Mouse (Mus musculus): ENCODE measurements around the gene Serf2. TPM values are rescaled to one million over a fixed set of nuclear protein-coding genes. Genes with fewer than 3 reads are reported as not detected.
A peak's percentile ranks its signal among the peaks of the same experiment; 100 is the strongest.
"Not testable (repeated sequence)": the region's sequence is repeated elsewhere in the genome, so short reads cannot be mapped to it uniquely, and the experiment has no call there.

Serf2 gene
- polyA plus RNA-seq, 1 experiment from 2014 or later = 388 TPM

- H3K4me3 ChIP-seq (replicated peaks) = peak overlapping the region; percentile 98
- peak overlapping the region; percentile 91 for H3K4me2 ChIP-seq (replicated peaks)
- H3K27me3 ChIP-seq = no peaks in the 10 kb centered on the region
- H3K36me3 ChIP-seq = peaks cover 19% of the 10 kb centered on the region
- under 1% methylated on average over 54 of the region's 54 CpGs for WGBS
- peak overlapping the region; percentile 96 for H3K27ac ChIP-seq
- H3K4me1 ChIP-seq (replicated peaks) = peaks cover 27% of the 10 kb centered on the region
- peak; percentile 83 for ATAC-seq
- peak overlapping the region; percentile 97 for H3K9ac ChIP-seq (replicated peaks)
- H3K9me3 ChIP-seq = no peaks in the 10 kb centered on the region
Measured at GRCm38 (mm10) chr2:121449545-121450011, 583 bp downstream of the Serf2 start.

DNA sequence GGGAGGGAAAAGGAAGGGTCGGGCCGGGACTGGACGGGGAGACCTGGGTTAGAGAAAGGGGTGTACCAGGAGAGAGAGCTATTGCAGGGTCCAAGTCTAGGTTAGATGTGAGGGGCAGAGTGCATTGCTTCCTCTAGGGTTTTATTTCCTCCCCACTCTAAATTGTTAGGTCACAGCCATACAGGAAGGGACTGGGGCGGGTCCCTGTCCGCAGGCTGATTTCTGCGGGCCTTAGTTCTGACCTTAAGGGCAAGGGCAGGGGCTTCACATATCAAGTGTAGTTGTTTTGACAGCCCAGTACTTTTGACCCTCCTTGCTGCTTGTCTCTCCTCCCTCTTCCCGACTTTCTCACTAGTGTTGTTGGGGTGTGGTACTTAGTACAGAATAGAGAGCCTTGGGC lies 1.1 kb downstream of the Serf2 start:
- Histone ChIP-seq H3K4me2 (replicated peaks) (peak overlapping the region; percentile 91), H3K27me3 (no peaks in the 10 kb centered on the region), H3K36me3 (peaks cover 19% of the 10 kb centered on the region), H3K27ac (peak overlapping the region; percentile 96), H3K4me1 (replicated peaks) (peaks cover 27% of the 10 kb centered on the region), H3K9ac (replicated peaks) (peak overlapping the region; percentile 97), H3K4me3 (replicated peaks) (peak overlapping the region; percentile 98), H3K9me3 (no peaks in the 10 kb centered on the region)
- ATAC-seq = peak; percentile 12; the same call in 1 of the 2 replicates
- 4% methylated on average over 7 of the region's 7 CpGs for WGBS

GRCm38 (mm10) chr2:121452361-121452760 lies 3.4 kb downstream of the Serf2 start:
- peaks cover 19% of the 10 kb centered on the region for H3K36me3 ChIP-seq
- WGBS = 80% methylated on average over 4 of the region's 4 CpGs
- H3K27ac ChIP-seq = no peak overlapping the region
- no peak overlapping the region for H3K9ac ChIP-seq (replicated peaks)
- no peak for ATAC-seq
- no peaks in the 10 kb centered on the region for H3K9me3 ChIP-seq
- H3K4me3 ChIP-seq (replicated peaks) = no peak overlapping the region
- H3K27me3 ChIP-seq = no peaks in the 10 kb centered on the region
- H3K4me2 ChIP-seq (replicated peaks) = no peak overlapping the region
- H3K4me1 ChIP-seq (replicated peaks) = peaks cover 35% of the 10 kb centered on the region

DNA sequence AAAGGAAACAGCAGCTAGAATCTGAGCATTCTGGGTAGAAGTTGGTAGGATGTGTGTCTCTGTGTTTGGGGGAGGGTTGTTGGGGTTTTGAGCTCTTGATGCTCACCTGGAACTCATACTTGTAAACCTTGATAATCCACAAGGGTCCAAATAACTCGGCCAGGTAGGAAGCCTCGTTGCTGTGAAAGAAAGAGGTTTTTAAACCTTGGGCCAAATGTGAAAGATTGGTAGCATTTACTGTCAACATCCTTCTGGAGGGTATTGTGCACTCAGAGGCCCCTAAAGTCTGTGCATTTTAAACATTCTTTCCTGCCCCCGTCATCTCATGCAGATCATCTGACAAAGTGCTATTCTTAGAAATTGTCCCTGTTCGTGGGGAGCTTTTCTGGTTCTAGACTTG lies 4.0 kb downstream of the Serf2 start, which contains the start of gene Hypk:
Gene Hypk (plus strand): TSS at position 301 of the 400 bp plus-strand sequence.
- Histone ChIP-seq H3K9me3 (no peaks in the 10 kb centered on the region), H3K27ac (no peak within 1 kb of the TSS), H3K27me3 (no peaks in the 10 kb centered on the region), H3K9ac (replicated peaks) (no peak within 1 kb of the TSS), H3K4me2 (replicated peaks) (no peak within 1 kb of the TSS), H3K4me1 (replicated peaks) (peaks cover 40% of the 10 kb centered on the region), H3K36me3 (peaks cover 19% of the 10 kb centered on the region), H3K4me3 (replicated peaks) (no peak within 1 kb of the TSS)
- WGBS = 87% methylated on average over 4 of the region's 4 CpGs
- no peak for ATAC-seq

- no peak overlapping the region for H3K9ac ChIP-seq (replicated peaks)
- peaks cover 38% of the 10 kb centered on the region for H3K4me1 ChIP-seq (replicated peaks)
- H3K9me3 ChIP-seq = no peaks in the 10 kb centered on the region
- H3K36me3 ChIP-seq = peaks cover 26% of the 10 kb centered on the region
- ATAC-seq = no peak
- H3K27ac ChIP-seq = no peak overlapping the region
- H3K4me2 ChIP-seq (replicated peaks) = no peak overlapping the region
- WGBS = 89% methylated on average over 6 of the region's 6 CpGs
- no peak overlapping the region for H3K4me3 ChIP-seq (replicated peaks)
- no peaks in the 10 kb centered on the region for H3K27me3 ChIP-seq
Measured at GRCm38 (mm10) chr2:121453917-121454316, 4.9 kb downstream of the Serf2 start.

GRCm38 (mm10) chr2:121455534-121455933 lies 6.5 kb downstream of the Serf2 start:
- H3K4me1 ChIP-seq (replicated peaks) = peaks cover 32% of the 10 kb centered on the region
- no peak overlapping the region for H3K27ac ChIP-seq
- H3K9ac ChIP-seq (replicated peaks) = no peak overlapping the region
- no peak for ATAC-seq
- no peak overlapping the region for H3K4me2 ChIP-seq (replicated peaks)
- no peak overlapping the region for H3K4me3 ChIP-seq (replicated peaks)
- H3K27me3 ChIP-seq = no peaks in the 10 kb centered on the region
- peaks cover 38% of the 10 kb centered on the region for H3K36me3 ChIP-seq
- WGBS = 81% methylated on average over 5 of the region's 5 CpGs
- H3K9me3 ChIP-seq = no peaks in the 10 kb centered on the region

DNA sequence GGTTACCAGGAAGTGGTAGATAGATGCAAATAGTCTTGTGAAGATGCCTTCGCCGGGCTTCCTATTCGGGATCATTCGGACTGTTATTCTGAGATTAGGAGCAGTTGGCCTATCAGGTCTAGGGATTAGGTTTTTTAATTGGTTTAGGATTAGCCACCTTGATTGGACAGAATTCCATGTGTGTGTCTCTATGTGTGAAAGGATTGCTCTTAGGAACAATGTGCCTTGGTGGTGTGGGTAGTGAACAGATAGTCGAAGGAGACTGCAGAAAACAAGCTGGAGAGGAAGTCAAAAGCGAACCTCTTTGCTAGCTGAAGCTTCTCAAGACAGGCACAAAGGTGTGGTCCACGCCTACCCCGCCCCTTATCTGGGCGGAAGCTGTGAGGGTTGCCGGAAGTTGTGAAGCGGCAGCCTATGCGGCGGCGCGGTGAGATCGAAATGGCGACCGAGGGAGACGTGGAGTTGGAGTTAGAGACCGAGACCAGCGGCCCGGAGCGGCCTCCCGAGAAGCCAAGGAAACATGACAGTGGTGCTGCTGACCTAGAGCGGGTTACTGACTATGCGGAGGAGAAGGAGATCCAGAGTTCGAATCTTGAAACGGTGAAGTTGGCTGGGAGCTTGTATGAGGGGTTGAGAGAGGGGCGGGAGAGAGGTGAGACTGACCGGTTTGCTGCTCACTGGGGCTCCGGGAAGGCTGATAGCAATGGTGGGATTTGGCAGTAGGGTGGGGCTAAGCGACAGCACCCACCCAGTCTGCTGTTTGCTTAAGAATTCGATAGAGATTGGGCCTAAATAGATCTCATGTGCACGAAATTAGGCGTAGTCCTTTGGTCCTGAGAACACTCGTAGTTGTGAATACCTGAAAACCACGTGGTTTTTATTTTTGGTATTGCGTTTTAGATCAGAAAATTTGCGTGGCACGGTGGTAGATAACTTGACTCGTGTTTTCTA lies 8.0 kb downstream of the Serf2 start, which contains the start of gene Serinc4:
Gene Serinc4 (minus strand): TSS at position 90 of the 951 bp plus-strand sequence.
- H3K9ac ChIP-seq (replicated peaks) = peak within 1 kb of the TSS; percentile 71
- H3K36me3 ChIP-seq = peaks cover 40% of the 10 kb centered on the region
- H3K9me3 ChIP-seq = no peaks in the 10 kb centered on the region
- H3K27ac ChIP-seq = peak within 1 kb of the TSS; percentile 68
- no peaks in the 10 kb centered on the region for H3K27me3 ChIP-seq
- H3K4me3 ChIP-seq (replicated peaks) = peak within 1 kb of the TSS; percentile 65
- peak; percentile 95 for ATAC-seq
- H3K4me1 ChIP-seq (replicated peaks) = peaks cover 22% of the 10 kb centered on the region
- peak within 1 kb of the TSS; percentile 73 for H3K4me2 ChIP-seq (replicated peaks)
- 3% methylated on average over 41 of the region's 41 CpGs for WGBS

GRCm38 (mm10) chr2:121460071-121460470 lies 11.1 kb downstream of the Serf2 start:
- H3K4me3 ChIP-seq (replicated peaks) = no peak overlapping the region
- no peaks in the 10 kb centered on the region for H3K9me3 ChIP-seq
- WGBS = 63% methylated on average over 2 of the region's 2 CpGs
- H3K9ac ChIP-seq (replicated peaks) = no peak overlapping the region
- peaks cover 25% of the 10 kb centered on the region for H3K36me3 ChIP-seq
- no peak overlapping the region for H3K4me2 ChIP-seq (replicated peaks)
- peaks cover 17% of the 10 kb centered on the region for H3K4me1 ChIP-seq (replicated peaks)
- no peaks in the 10 kb centered on the region for H3K27me3 ChIP-seq
- H3K27ac ChIP-seq = no peak overlapping the region
- ATAC-seq = no peak

DNA sequence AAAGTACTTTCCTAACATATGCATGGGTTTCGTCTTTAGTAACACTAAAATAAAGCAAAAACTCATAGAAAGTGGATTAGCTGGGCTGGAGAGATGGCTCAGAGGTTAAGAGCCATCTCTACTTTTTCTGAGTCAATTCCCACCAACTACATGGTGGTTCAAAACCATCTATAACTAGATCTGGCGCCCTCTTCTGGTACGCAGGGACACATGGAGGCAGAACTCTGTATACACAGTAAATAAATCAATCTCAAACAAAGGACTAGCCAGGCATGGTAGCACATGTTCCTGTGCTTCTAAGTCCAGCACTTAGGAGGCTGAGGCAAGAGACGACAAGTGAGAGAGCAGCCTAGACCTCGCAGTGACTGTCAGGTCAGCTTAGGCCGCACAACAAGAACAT lies 20.0 kb downstream of the Serf2 start:
- not testable (repeated sequence) for ATAC-seq; H3K9me3 ChIP-seq; H3K27me3 ChIP-seq; H3K27ac ChIP-seq; H3K4me3 ChIP-seq (replicated peaks); H3K4me2 ChIP-seq (replicated peaks); H3K9ac ChIP-seq (replicated peaks); H3K4me1 ChIP-seq (replicated peaks)
- H3K36me3 ChIP-seq = peaks cover 10% of the 10 kb centered on the region; the same call in 1 of the 2 replicates
- 93% methylated on average over 2 of the region's 6 CpGs for WGBS

DNA sequence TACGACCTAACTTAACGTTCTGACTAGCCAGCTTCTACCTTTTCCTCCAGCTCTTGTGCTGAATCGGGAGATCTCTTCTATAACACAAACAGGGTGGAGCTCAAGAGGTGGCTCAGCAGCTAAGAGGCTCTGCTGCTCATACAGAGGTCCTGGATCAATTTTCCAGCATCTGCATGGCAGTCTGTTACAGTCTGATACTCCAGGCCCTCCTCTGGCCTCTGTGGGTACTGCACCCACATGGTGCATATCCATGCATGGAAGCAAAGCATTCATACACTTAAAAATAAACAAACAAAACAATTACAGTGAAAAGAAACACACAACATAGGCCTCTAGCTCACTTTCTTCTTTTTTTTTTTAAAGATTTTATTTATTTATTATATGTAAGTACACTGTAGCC lies 23.8 kb downstream of the Serf2 start:
- H3K9ac ChIP-seq (replicated peaks); H3K4me3 ChIP-seq (replicated peaks); H3K9me3 ChIP-seq; ATAC-seq; H3K27ac ChIP-seq; H3K4me1 ChIP-seq (replicated peaks); H3K27me3 ChIP-seq: not testable (repeated sequence)
- Histone ChIP-seq H3K4me2 (replicated peaks) (peak overlapping the region; percentile 82; the same call in 1 of the 2 replicates), H3K36me3 (peaks cover 10% of the 10 kb centered on the region; the same call in 1 of the 2 replicates)
- 96% methylated on average over 3 of the region's 3 CpGs for WGBS

DNA sequence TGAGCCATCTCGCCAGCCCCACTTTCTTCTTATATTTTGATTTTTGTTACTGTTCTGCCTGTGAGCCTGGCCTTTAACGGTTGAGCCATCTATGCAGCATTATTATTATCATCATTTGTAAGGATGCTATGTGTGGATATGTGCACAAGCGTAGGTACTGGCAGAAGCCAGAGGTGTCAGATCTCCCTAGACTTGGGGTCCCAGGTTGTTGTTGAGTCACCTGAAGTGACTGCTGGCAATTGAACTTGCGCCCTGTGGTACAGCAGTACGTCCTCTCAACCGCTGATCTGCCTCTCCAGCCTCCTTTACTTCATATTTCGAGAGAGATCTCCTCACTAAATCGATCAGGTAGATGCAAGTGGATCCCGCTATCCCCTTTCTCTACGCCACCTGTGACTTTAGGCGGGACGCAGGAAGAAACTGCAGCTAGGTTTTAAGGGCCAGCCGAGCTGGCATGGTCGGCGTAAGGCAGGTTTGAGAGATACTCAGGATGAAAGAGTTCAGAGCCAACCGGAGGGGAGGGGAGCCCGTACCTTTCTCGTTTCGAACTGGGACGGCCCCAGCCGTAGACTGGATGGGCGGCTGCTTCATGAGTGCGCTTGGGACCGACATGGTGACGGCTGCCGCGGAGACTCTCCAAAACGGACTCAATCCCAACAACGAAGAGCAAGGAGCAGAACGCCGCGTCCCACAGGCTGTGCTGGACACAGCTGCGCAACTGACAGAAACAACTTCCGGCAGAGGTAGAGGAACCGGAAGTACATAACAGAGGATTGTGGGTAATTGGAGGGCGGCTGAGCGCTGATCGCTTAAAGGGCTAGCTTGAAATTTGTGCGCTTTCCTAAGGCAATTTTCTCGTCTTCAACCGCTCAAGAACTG lies 24.5 kb downstream of the Serf2 start, which contains the start of gene Mfap1b:
Gene Mfap1b (minus strand): TSS at position 767 of the 879 bp plus-strand sequence.
- peak within 1 kb of the TSS; percentile 82 for H3K4me2 ChIP-seq (replicated peaks)
- H3K9me3 ChIP-seq; H3K27me3 ChIP-seq; H3K4me1 ChIP-seq (replicated peaks): not testable (repeated sequence)
- peak within 1 kb of the TSS; percentile 76 for H3K9ac ChIP-seq (replicated peaks)
- H3K27ac ChIP-seq = peak within 1 kb of the TSS; percentile 62
- ATAC-seq = peak; percentile 97
- H3K4me3 ChIP-seq (replicated peaks) = peak within 1 kb of the TSS; percentile 62
- 5% methylated on average over 41 of the region's 41 CpGs for WGBS
- H3K36me3 ChIP-seq = peaks cover 10% of the 10 kb centered on the region; the same call in 1 of the 2 replicates

All from midbrain, embryonic 13.5 days (tissue).